Mouse (Mus musculus) stomach, embryonic 16.5 days (tissue): ENCODE measurements at regions not wholly inside any gene's neighbourhood (a gene's known extent, or its start where the extent isn't known, plus 50 kb on each side); places are given as distances from the start of the nearest gene placed in this dataset.

ENCODE experiments used
- ATAC-seq: fragments of 200-750 bp; cut with Nextera tagmentation; 2 replicates; pipeline ENCODE4 v1.8.0; 2017; ENCODE audit warnings: moderate number of reproducible peaks, moderate TSS enrichment; ENCODE audit not compliant: insufficient read depth, low FRiP score
- H3K27ac ChIP-seq: fragments of 300-500 bp; sonication (generic); 2 replicates; pipeline ENCODE4 v1.5.1; 2014; ENCODE audit warnings: low read length
- H3K27me3 ChIP-seq: fragments of 300-500 bp; sonication (generic); 2 replicates; pipeline ENCODE4 v1.6.1; 2014; ENCODE audit warnings: low read length, control low read depth, mixed read lengths; ENCODE audit not compliant: control insufficient read depth, insufficient read depth
- H3K36me3 ChIP-seq: fragments of 300-500 bp; sonication (generic); 2 replicates; pipeline ENCODE4 v1.6.1; 2014; ENCODE audit warnings: low read length; ENCODE audit not compliant: control insufficient read depth, insufficient read depth
- H3K4me1 ChIP-seq: fragments of 300-500 bp; sonication (generic); 2 replicates; pipeline ENCODE4 v1.6.1; 2014; ENCODE audit warnings: low read length, control low read depth, mixed read lengths; ENCODE audit not compliant: control insufficient read depth, insufficient read depth
- H3K4me2 ChIP-seq: fragments of 300-500 bp; sonication (generic); 2 replicates; pipeline ENCODE4 v1.6.1; 2014; ENCODE audit warnings: low read depth, low read length, mixed read lengths
- H3K4me3 ChIP-seq: fragments of 300-500 bp; sonication (generic); replicated peaks from 2 replicates; pipeline ENCODE4 v1.5.1; 2014; ENCODE audit warnings: mild to moderate bottlenecking, low read length
- H3K9ac ChIP-seq: fragments of 300-500 bp; sonication (generic); 2 replicates; pipeline ENCODE4 v1.6.1; 2014; ENCODE audit warnings: low read length
- H3K9me3 ChIP-seq: fragments of 300-500 bp; sonication (generic); replicated peaks from 2 replicates; pipeline ENCODE4 v1.6.1; 2016; ENCODE audit warnings: low read length, control low read depth; ENCODE audit not compliant: control insufficient read depth
- WGBS: fragments of 180-500 bp; shearing (Covaris S2); extraction: QIAGEN DNeasy Blood & Tissue Kit; methylation state at CpG from one replicate; pipeline ENCODE4 v1.1.7; 2014; 5-methylcytosine and 5-hydroxymethylcytosine counted together

GRCm38 (mm10) chr6:100176914-100177560 lies 110.2 kb downstream of the Rybp start:
- ATAC-seq, result no peak
- WGBS, result 78% methylated on average over 11 of the region's 11 CpGs
- Histone ChIP-seq H3K27ac (no peak overlapping the region), H3K27me3 (peaks cover 4% of the 10 kb centered on the region; the same call in 1 of the 2 replicates), H3K9ac (no peak overlapping the region), H3K4me2 (no peak overlapping the region), H3K9me3 (no peaks in the 10 kb centered on the region), H3K4me3 (no peak overlapping the region), H3K4me1 (no peaks in the 10 kb centered on the region), H3K36me3 (no peaks in the 10 kb centered on the region)

GRCm38 (mm10) chr6:100170711-100171348 lies 116.5 kb downstream of the Rybp start:
- Histone ChIP-seq H3K9ac (peak overlapping the region; percentile 49), H3K4me3 (0 out of 2 replicates have a peak overlapping the region, but pooled peaks have one; percentile 12), H3K36me3 (no peaks in the 10 kb centered on the region), H3K27me3 (peaks cover 8% of the 10 kb centered on the region; the same call in 1 of the 2 replicates), H3K27ac (peak overlapping the region; percentile 48), H3K4me2 (peak overlapping the region; percentile 42), H3K4me1 (peaks cover 11% of the 10 kb centered on the region), H3K9me3 (no peaks in the 10 kb centered on the region)
- WGBS, result 12% methylated on average over 22 of the region's 22 CpGs
- ATAC-seq, result peak; percentile 62; the same call in 1 of the 2 replicates

GRCm38 (mm10) chr6:100167321-100167720 lies 120.0 kb downstream of the Rybp start:
- H3K36me3 ChIP-seq, result no peaks in the 10 kb centered on the region
- H3K27me3 ChIP-seq, result peaks cover 6% of the 10 kb centered on the region; the same call in 1 of the 2 replicates
- ATAC-seq, result no peak
- H3K9ac ChIP-seq, result no peak overlapping the region
- 44% methylated on average over 5 of the region's 5 CpGs for WGBS
- H3K9me3 ChIP-seq, result no peaks in the 10 kb centered on the region
- peaks cover 25% of the 10 kb centered on the region for H3K4me1 ChIP-seq
- no peak overlapping the region for H3K4me2 ChIP-seq
- no peak overlapping the region for H3K4me3 ChIP-seq
- H3K27ac ChIP-seq, result no peak overlapping the region

- Histone ChIP-seq H3K36me3 (no peaks in the 10 kb centered on the region), H3K27ac (no peak overlapping the region), H3K9me3 (no peaks in the 10 kb centered on the region), H3K4me2 (no peak overlapping the region), H3K27me3 (0 out of 2 replicates have a peak, but pooled peaks cover 4% of the 10 kb centered on the region), H3K9ac (no peak overlapping the region), H3K4me1 (peaks cover 18% of the 10 kb centered on the region), H3K4me3 (no peak overlapping the region)
- no peak for ATAC-seq
- 83% methylated on average over 3 of the region's 3 CpGs for WGBS
These were observed 121.5 kb downstream of the Rybp start for GRCm38 (mm10) chr6:100165746-100166145.

- no peak for ATAC-seq
- Histone ChIP-seq H3K4me2 (no peak overlapping the region), H3K9ac (no peak overlapping the region), H3K36me3 (no peaks in the 10 kb centered on the region), H3K4me1 (peaks cover 22% of the 10 kb centered on the region), H3K9me3 (no peaks in the 10 kb centered on the region), H3K27me3 (no peaks in the 10 kb centered on the region), H3K4me3 (no peak overlapping the region), H3K27ac (no peak overlapping the region)
- 50% methylated on average over 4 of the region's 4 CpGs for WGBS
These were observed 123.1 kb downstream of the Rybp start for GRCm38 (mm10) chr6:100164162-100164561.

- peak overlapping the region; percentile 59 for H3K9ac ChIP-seq
- H3K4me3 ChIP-seq, result no peak overlapping the region
- peaks cover 25% of the 10 kb centered on the region for H3K4me1 ChIP-seq
- ATAC-seq, result peak; percentile 9; the same call in 1 of the 2 replicates
- 47% methylated on average over 5 of the region's 5 CpGs for WGBS
- H3K4me2 ChIP-seq, result no peak overlapping the region
- H3K27ac ChIP-seq, result no peak overlapping the region; the same call in 1 of the 2 replicates
- H3K27me3 ChIP-seq, result no peaks in the 10 kb centered on the region
- H3K9me3 ChIP-seq, result no peaks in the 10 kb centered on the region
- no peaks in the 10 kb centered on the region for H3K36me3 ChIP-seq
These were observed 123.5 kb downstream of the Rybp start for GRCm38 (mm10) chr6:100163814-100164130.

- Histone ChIP-seq H3K4me1 (peaks cover 25% of the 10 kb centered on the region), H3K36me3 (no peaks in the 10 kb centered on the region), H3K27ac (peak overlapping the region; percentile 26; the same call in 1 of the 2 replicates), H3K9me3 (no peaks in the 10 kb centered on the region), H3K9ac (peak overlapping the region; percentile 59), H3K4me3 (peak overlapping the region; percentile 28), H3K4me2 (peak overlapping the region; percentile 52), H3K27me3 (no peaks in the 10 kb centered on the region)
- peak; percentile 81 for ATAC-seq
- WGBS, result 22% methylated on average over 17 of the region's 17 CpGs
These were observed 124.1 kb downstream of the Rybp start for GRCm38 (mm10) chr6:100162961-100163813.

GRCm38 (mm10) chr6:100160670-100161069 lies 126.6 kb downstream of the Rybp start:
- Histone ChIP-seq H3K4me2 (no peak overlapping the region), H3K27me3 (no peaks in the 10 kb centered on the region), H3K27ac (no peak overlapping the region), H3K9me3 (no peaks in the 10 kb centered on the region), H3K4me3 (no peak overlapping the region), H3K4me1 (peaks cover 39% of the 10 kb centered on the region), H3K9ac (no peak overlapping the region), H3K36me3 (no peaks in the 10 kb centered on the region)
- ATAC-seq, result no peak
- 72% methylated on average over 8 of the region's 8 CpGs for WGBS

GRCm38 (mm10) chr6:100159817-100160216 lies 127.5 kb downstream of the Rybp start:
- no peaks in the 10 kb centered on the region for H3K27me3 ChIP-seq
- no peak overlapping the region for H3K4me2 ChIP-seq
- no peak overlapping the region for H3K27ac ChIP-seq
- no peak overlapping the region for H3K9ac ChIP-seq
- H3K4me3 ChIP-seq, result no peak overlapping the region
- WGBS, result 67% methylated on average over 4 of the region's 4 CpGs
- H3K4me1 ChIP-seq, result peaks cover 44% of the 10 kb centered on the region
- no peak for ATAC-seq
- H3K36me3 ChIP-seq, result no peaks in the 10 kb centered on the region
- no peaks in the 10 kb centered on the region for H3K9me3 ChIP-seq
